Mouse (Mus musculus): ENCODE measurements around the gene Rad50. TPM values are rescaled to one million over a fixed set of nuclear protein-coding genes. Genes with fewer than 3 reads are reported as not detected.

The Rad50 gene
- total and polyA plus RNA-seq, 2 experiments from 2014 or later: 5.8 to 10.0 TPM

- Histone ChIP-seq H3K9me3 (ENCODE audit: low read length) (no peaks in the 10 kb centered on the region), H3K9ac (replicated peaks; ENCODE audit: low read length, poor library complexity, severe bottlenecking) (no peak within 1 kb of the TSS), H3K27me3 (ENCODE audit: insufficient read depth, low read length) (no peaks in the 10 kb centered on the region), H3K27ac (ENCODE audit: low read depth, low read length) (no peak within 1 kb of the TSS), H3K4me2 (ENCODE audit: low read depth, low read length, poor library complexity, severe bottlenecking) (no peak within 1 kb of the TSS), H3K4me1 (ENCODE audit: insufficient read depth, low read length) (no peaks in the 10 kb centered on the region), H3K36me3 (ENCODE audit: insufficient read depth, low read length) (no peaks in the 10 kb centered on the region), H3K4me3 (ENCODE audit: low read depth, low read length) (no peak within 1 kb of the TSS)
- DNase-seq (ENCODE audit: low spot score): no peak
- ATAC-seq (ENCODE audit: low FRiP score): no peak
- WGBS: 84% methylated on average over 7 of the region's 7 CpGs
- TF ChIP-seq CTCF (IDR thresholded peaks at IDR 0.05): no peak
Observed at GRCm38 (mm10) chr11:53618619-53619198, 88.4 kb downstream of the Rad50 start, which contains the start of gene Il4. TSS of gene Il4 (minus strand) at chr11:53618669.

- Histone ChIP-seq H3K9me3 (ENCODE audit: low read length) (no peaks in the 10 kb centered on the region), H3K4me2 (ENCODE audit: low read depth, low read length, poor library complexity, severe bottlenecking) (no peak overlapping the region), H3K27ac (ENCODE audit: low read depth, low read length) (no peak overlapping the region), H3K27me3 (ENCODE audit: insufficient read depth, low read length) (no peaks in the 10 kb centered on the region), H3K36me3 (ENCODE audit: insufficient read depth, low read length) (no peaks in the 10 kb centered on the region), H3K9ac (replicated peaks; ENCODE audit: low read length, poor library complexity, severe bottlenecking) (no peak overlapping the region), H3K4me1 (ENCODE audit: insufficient read depth, low read length) (no peaks in the 10 kb centered on the region), H3K4me3 (ENCODE audit: low read depth, low read length) (no peak overlapping the region)
- 61% methylated on average over 4 of the region's 4 CpGs for WGBS
- no peak for TF ChIP-seq CTCF (IDR thresholded peaks at IDR 0.05)
- no peak for DNase-seq (ENCODE audit: low spot score)
- no peak for ATAC-seq (ENCODE audit: low FRiP score)
Observed at GRCm38 (mm10) chr11:53617562-53618109, 89.5 kb downstream of the Rad50 start.

- TF ChIP-seq CTCF (IDR thresholded peaks at IDR 0.05): no peak
- no peak overlapping the region for H3K4me2 ChIP-seq (ENCODE audit: low read depth, low read length, poor library complexity, severe bottlenecking)
Observed at GRCm38 (mm10) chr11:53616748-53617558, 90.2 kb downstream of the Rad50 start.

GRCm38 (mm10) chr11:53615575-53615974 lies 91.5 kb downstream of the Rad50 start:
- Histone ChIP-seq H3K9me3 (ENCODE audit: low read length) (no peaks in the 10 kb centered on the region), H3K27me3 (ENCODE audit: insufficient read depth, low read length) (no peaks in the 10 kb centered on the region), H3K36me3 (ENCODE audit: insufficient read depth, low read length) (no peaks in the 10 kb centered on the region), H3K4me3 (ENCODE audit: low read depth, low read length) (no peak overlapping the region), H3K4me2 (ENCODE audit: low read depth, low read length, poor library complexity, severe bottlenecking) (no peak overlapping the region), H3K4me1 (ENCODE audit: insufficient read depth, low read length) (no peaks in the 10 kb centered on the region), H3K9ac (replicated peaks; ENCODE audit: low read length, poor library complexity, severe bottlenecking) (no peak overlapping the region), H3K27ac (ENCODE audit: low read depth, low read length) (no peak overlapping the region)
- ATAC-seq (ENCODE audit: low FRiP score): no peak
- DNase-seq (ENCODE audit: low spot score): no peak
- 92% methylated on average over 8 of the region's 8 CpGs for WGBS
- TF ChIP-seq CTCF (IDR thresholded peaks at IDR 0.05): no peak

More at GRCm38 (mm10) chr11:53616748-53617558, 90.2 kb downstream of the Rad50 start:
- 86% methylated on average over 8 of the region's 8 CpGs for WGBS
- Histone ChIP-seq H3K9me3 (ENCODE audit: low read length) (no peaks in the 10 kb centered on the region), H3K27me3 (ENCODE audit: insufficient read depth, low read length) (no peaks in the 10 kb centered on the region), H3K9ac (replicated peaks; ENCODE audit: low read length, poor library complexity, severe bottlenecking) (no peak overlapping the region), H3K36me3 (ENCODE audit: insufficient read depth, low read length) (no peaks in the 10 kb centered on the region), H3K27ac (ENCODE audit: low read depth, low read length) (no peak overlapping the region), H3K4me1 (ENCODE audit: insufficient read depth, low read length) (no peaks in the 10 kb centered on the region), H3K4me3 (ENCODE audit: low read depth, low read length) (no peak overlapping the region)
- ATAC-seq (ENCODE audit: low FRiP score) (no peak), DNase-seq (ENCODE audit: low spot score) (no peak)

- H3K4me3 ChIP-seq (ENCODE audit: low read depth, low read length): no peak overlapping the region
- ATAC-seq (ENCODE audit: low FRiP score) (no peak), DNase-seq (ENCODE audit: low spot score) (no peak)
- no peak for TF ChIP-seq CTCF (IDR thresholded peaks at IDR 0.05)
- no peaks in the 10 kb centered on the region for H3K27me3 ChIP-seq (ENCODE audit: insufficient read depth, low read length)
- no peaks in the 10 kb centered on the region for H3K9me3 ChIP-seq (ENCODE audit: low read length)
- H3K9ac ChIP-seq (replicated peaks; ENCODE audit: low read length, poor library complexity, severe bottlenecking): no peak overlapping the region
- H3K27ac ChIP-seq (ENCODE audit: low read depth, low read length): no peak overlapping the region
- WGBS: 78% methylated on average over 6 of the region's 6 CpGs
- no peak overlapping the region for H3K4me2 ChIP-seq (ENCODE audit: low read depth, low read length, poor library complexity, severe bottlenecking)
- H3K36me3 ChIP-seq (ENCODE audit: insufficient read depth, low read length): no peaks in the 10 kb centered on the region
- H3K4me1 ChIP-seq (ENCODE audit: insufficient read depth, low read length): no peaks in the 10 kb centered on the region
Observed at GRCm38 (mm10) chr11:53615172-53615571, 91.9 kb downstream of the Rad50 start.

- no peaks in the 10 kb centered on the region for H3K9me3 ChIP-seq (ENCODE audit: low read length)
Observed at GRCm38 (mm10) chr11:53609672-53610071, 97.4 kb downstream of the Rad50 start.

More at GRCm38 (mm10) chr11:53609672-53610071, 97.4 kb downstream of the Rad50 start:
- ATAC-seq (ENCODE audit: low FRiP score) (no peak), DNase-seq (ENCODE audit: low spot score) (no peak)
- Histone ChIP-seq H3K4me3 (ENCODE audit: low read depth, low read length) (no peak overlapping the region), H3K27ac (ENCODE audit: low read depth, low read length) (no peak overlapping the region), H3K4me1 (ENCODE audit: insufficient read depth, low read length) (no peaks in the 10 kb centered on the region), H3K9ac (replicated peaks; ENCODE audit: low read length, poor library complexity, severe bottlenecking) (no peak overlapping the region), H3K36me3 (ENCODE audit: insufficient read depth, low read length) (no peaks in the 10 kb centered on the region), H3K27me3 (ENCODE audit: insufficient read depth, low read length) (no peaks in the 10 kb centered on the region), H3K4me2 (ENCODE audit: low read depth, low read length, poor library complexity, severe bottlenecking) (no peak overlapping the region)
- no peak for TF ChIP-seq CTCF (IDR thresholded peaks at IDR 0.05)
- 87% methylated on average over 3 of the region's 3 CpGs for WGBS
